Mouse (Mus musculus): ENCODE measurements around the gene Aak1. TPM values are rescaled to one million over a fixed set of nuclear protein-coding genes. Genes with fewer than 3 reads are reported as not detected.
"Not testable (repeated sequence)": the region's sequence is repeated elsewhere in the genome, so short reads cannot be mapped to it uniquely, and the experiment has no call there.

Gene Aak1
- total RNA-seq, 1 experiment from 2014 or later = 14.5 TPM

DNA sequence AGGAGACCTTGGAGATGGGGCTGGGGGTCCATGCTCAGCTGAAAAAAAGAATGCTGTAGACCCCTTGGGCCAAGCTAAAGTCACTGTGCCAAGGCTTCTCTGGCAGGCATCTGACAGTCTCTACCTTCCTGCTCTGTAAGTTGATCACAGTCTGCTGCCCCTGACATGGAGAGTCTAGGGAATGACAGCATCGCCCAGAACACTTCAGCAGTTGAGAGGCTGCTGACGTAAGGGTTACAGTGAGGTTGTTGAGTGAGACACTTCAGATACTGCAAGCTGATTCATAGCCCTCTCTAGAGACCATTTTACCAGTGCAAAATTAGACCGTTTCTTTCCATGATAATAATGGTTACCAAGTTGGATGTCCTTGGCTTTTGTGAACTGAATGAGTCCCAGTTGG, 141.7 kb downstream of the Aak1 start:
- ATAC-seq (replicated peaks; ENCODE audit: insufficient number of reproducible peaks, low FRiP score, low TSS enrichment, poor library complexity, severe bottlenecking) = no peak

GRCm38 (mm10) chr6:86992349-86992748, 143.0 kb downstream of the Aak1 start:
- ATAC-seq (replicated peaks; ENCODE audit: insufficient number of reproducible peaks, low FRiP score, low TSS enrichment, poor library complexity, severe bottlenecking) = no peak

- ATAC-seq (replicated peaks; ENCODE audit: insufficient number of reproducible peaks, low FRiP score, low TSS enrichment, poor library complexity, severe bottlenecking) = no peak
Observed at GRCm38 (mm10) chr6:86994254-86994653, 144.9 kb downstream of the Aak1 start.

DNA sequence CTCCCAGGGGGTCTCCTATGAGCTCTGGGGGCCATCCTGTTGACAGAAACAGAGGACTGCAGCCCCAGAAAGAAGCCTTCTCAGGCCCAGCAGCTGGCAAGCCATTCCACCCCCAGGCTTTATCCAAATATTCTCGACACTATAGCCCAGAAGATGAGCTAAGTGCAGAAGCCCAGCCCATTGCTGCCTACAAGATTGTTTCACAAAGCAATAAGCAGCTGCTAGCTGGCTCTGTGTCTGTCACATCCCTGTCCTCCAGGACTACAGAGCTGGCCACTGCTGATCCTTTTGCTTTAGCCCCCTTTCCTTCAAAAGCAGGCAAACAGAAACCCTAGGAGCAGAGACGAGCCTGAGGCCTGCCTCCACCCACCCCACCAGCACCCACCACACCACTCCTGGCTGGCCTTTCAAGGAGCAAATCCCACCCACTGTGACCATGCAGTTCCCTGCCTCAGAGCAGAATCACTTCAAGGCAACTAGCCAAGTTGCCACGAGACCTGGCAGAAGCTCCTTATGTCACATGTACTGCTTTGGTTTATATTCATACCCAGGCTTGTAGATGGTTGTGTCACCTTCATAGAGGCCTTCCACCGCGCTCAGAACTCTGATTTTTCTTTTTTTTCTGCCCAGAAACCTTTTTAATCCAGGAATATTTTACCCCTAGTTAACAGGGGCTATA, 147.5 kb downstream of the Aak1 start:
- no peak for ATAC-seq (replicated peaks; ENCODE audit: insufficient number of reproducible peaks, low FRiP score, low TSS enrichment, poor library complexity, severe bottlenecking)

DNA sequence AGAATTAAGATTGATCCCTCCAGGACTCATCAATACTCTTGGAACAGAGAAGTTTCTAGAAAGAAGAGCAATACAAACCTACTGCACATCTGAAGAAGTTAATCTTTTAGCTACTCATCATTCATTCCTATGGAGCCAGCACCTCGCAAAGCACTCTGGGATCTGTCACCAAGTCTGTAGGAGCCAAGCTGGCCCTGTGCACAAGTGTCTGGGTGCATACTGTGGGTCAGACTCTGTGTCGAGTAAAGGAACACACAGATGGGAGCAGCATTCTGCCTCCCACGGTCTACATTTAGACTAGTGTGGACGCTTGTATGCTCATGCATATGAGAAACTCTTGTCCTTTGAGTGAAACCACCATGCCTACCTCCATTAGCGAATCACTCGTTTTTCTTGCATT, 148.0 kb downstream of the Aak1 start:
- no peak for ATAC-seq (replicated peaks; ENCODE audit: insufficient number of reproducible peaks, low FRiP score, low TSS enrichment, poor library complexity, severe bottlenecking)

GRCm38 (mm10) chr6:87001995-87002394, 152.7 kb downstream of the Aak1 start:
- no peak for ATAC-seq (replicated peaks; ENCODE audit: insufficient number of reproducible peaks, low FRiP score, low TSS enrichment, poor library complexity, severe bottlenecking)

- ATAC-seq (replicated peaks; ENCODE audit: insufficient number of reproducible peaks, low FRiP score, low TSS enrichment, poor library complexity, severe bottlenecking) = peak; percentile 90
Observed at GRCm38 (mm10) chr6:87002521-87003055, 153.3 kb downstream of the Aak1 start.

GRCm38 (mm10) chr6:87004099-87004498, 154.8 kb downstream of the Aak1 start:
- ATAC-seq (replicated peaks; ENCODE audit: insufficient number of reproducible peaks, low FRiP score, low TSS enrichment, poor library complexity, severe bottlenecking) = no peak

DNA sequence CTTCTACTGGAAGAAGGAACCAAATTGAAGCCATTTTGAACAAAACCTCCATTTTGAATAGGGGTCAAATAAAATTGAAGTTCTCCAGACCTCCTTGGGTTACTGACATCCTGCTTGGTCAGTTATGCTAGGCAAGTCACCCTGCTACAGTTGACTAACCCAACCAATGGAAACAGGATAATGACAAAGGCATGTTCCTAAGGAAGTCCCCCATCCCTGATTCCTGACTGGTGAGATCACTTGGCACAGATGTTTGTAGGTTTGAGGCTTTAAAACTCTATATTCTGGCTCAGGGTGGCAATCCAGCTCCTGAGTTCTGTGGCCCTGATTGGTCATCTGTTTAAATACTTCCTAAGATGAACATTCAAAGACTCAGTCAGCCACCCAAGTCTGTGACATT, 156.3 kb downstream of the Aak1 start:
- ATAC-seq (replicated peaks; ENCODE audit: insufficient number of reproducible peaks, low FRiP score, low TSS enrichment, poor library complexity, severe bottlenecking) = no peak

DNA sequence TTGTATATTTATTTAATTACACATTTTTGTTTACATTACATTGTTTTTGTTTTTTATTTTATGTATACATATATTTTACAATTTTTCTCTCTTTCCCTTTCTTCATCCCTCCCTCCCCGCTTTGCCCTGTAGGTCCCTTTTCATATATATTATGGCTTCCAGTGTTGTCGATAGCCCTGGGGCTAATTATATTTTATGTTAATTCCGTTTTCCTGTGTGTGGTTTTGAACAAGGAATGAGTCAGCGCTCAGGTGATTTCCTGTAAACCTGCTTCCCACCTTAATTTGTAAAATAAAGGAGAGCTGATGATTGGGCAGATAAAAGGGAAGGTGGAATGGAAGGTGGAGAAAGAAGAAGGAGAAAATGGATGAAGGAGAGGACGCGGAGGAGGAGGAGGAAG, 159.6 kb downstream of the Aak1 start, which contains the start of gene Nfu1:
Gene Nfu1, plus strand, starts transcription at position 350 of the 400 bp plus-strand sequence.
- ATAC-seq (replicated peaks; ENCODE audit: insufficient number of reproducible peaks, low FRiP score, low TSS enrichment, poor library complexity, severe bottlenecking) = no peak

DNA sequence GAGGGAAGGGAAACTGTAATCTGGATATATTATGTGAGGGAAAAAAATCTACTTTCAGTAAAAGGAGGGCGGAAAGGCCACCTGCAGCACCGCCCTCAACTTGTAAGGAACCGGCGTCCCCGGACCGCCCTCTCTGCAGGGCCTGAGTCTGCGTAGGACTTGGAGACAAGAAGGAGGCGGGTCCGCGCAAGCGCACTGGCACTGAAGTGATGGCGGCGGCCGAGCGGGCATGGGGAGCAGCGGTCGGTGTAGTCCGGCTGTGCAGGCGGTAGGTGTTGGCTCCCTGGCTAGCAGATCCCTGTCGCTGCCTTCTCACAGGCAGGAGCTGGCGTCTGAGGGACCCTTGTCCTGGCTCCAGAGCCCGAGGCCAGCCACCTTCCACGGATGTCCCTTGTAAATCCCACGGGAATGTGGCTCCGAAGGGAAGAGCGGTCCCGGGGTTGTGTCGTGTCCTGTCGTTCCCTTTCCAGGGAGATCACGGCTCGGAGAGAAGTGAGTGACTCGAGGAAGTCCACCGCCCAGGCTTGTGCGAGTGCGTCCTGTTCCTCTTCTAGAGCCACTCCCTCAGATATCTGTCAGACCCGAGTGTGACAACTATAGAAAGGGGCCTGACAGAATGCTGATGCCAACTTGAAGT, 160.5 kb downstream of the Aak1 start:
- ATAC-seq (replicated peaks; ENCODE audit: insufficient number of reproducible peaks, low FRiP score, low TSS enrichment, poor library complexity, severe bottlenecking) = peak; percentile 92

- ATAC-seq (replicated peaks; ENCODE audit: insufficient number of reproducible peaks, low FRiP score, low TSS enrichment, poor library complexity, severe bottlenecking) = peak; percentile 51
Observed at GRCm38 (mm10) chr6:87016916-87017315, 167.6 kb downstream of the Aak1 start.

DNA sequence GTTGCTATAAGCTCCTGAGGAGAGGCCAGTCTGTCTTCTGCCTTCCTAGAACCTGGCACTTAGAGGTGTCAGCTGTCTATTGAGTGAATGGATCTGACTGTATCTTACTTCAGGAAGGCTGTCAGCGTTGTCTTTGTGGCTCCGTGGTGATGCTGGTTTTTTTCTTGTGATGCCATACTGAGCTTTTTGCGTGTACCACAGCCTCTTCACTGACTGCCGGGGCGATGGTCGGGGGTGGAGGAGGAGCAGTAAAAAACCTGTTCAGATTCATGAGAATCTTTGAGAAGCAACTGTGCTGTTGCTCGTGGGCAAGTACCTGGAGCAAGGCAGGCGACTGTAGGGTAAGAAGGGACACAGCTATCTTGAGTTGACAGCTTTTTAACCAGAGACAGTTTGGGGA, 169.6 kb downstream of the Aak1 start:
- no peak for ATAC-seq (replicated peaks; ENCODE audit: insufficient number of reproducible peaks, low FRiP score, low TSS enrichment, poor library complexity, severe bottlenecking)

GRCm38 (mm10) chr6:87021791-87022190, 172.5 kb downstream of the Aak1 start:
- no peak for ATAC-seq (replicated peaks; ENCODE audit: insufficient number of reproducible peaks, low FRiP score, low TSS enrichment, poor library complexity, severe bottlenecking)

GRCm38 (mm10) chr6:87026980-87027379, 177.7 kb downstream of the Aak1 start:
- ATAC-seq (replicated peaks; ENCODE audit: insufficient number of reproducible peaks, low FRiP score, low TSS enrichment, poor library complexity, severe bottlenecking) = peak; percentile 88

DNA sequence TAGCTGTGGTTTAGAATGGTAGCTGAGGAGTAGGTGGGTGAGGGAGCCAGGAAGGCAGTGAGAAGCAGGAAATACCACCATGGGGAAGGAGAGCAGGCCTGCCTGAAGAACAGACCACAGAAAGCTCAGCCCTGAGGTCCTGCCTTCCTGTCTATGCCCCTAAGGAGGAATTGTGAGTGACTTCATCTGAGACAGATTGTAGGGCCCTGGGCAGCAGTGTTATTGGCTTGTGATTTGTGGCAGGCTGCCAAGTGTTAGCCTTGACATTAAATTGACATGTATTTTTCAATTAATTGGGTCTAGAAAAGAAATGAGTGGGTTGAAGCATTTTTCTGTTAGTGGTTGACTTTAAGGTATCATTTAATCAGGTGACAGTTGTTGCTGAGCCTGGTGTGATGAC, 179.6 kb downstream of the Aak1 start:
- ATAC-seq (replicated peaks; ENCODE audit: insufficient number of reproducible peaks, low FRiP score, low TSS enrichment, poor library complexity, severe bottlenecking) = no peak

DNA sequence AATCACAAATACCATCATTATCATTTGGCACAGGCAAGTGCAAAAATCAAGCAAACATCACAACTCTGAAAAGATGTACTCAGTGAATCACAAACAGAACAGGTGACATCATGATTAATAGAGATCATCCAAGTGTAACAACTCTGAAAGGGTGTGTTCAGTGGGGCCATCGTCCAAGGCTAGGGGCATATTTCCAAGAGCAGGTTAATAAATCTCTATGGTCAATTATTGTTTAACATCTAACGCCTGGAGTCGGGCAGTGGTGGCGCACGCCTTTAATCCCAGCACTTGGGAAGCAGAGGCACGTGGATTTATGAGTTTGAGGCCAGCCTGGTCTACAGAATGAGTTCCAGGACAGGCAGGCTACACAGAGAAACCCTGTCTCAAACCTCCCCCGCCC, 182.0 kb downstream of the Aak1 start:
- not testable (repeated sequence) for ATAC-seq (replicated peaks; ENCODE audit: insufficient number of reproducible peaks, low FRiP score, low TSS enrichment, poor library complexity, severe bottlenecking)

GRCm38 (mm10) chr6:87032401-87032800, 183.1 kb downstream of the Aak1 start:
- ATAC-seq (replicated peaks; ENCODE audit: insufficient number of reproducible peaks, low FRiP score, low TSS enrichment, poor library complexity, severe bottlenecking) = no peak

GRCm38 (mm10) chr6:87034395-87034794, 185.1 kb downstream of the Aak1 start:
- peak; percentile 56 for ATAC-seq (replicated peaks; ENCODE audit: insufficient number of reproducible peaks, low FRiP score, low TSS enrichment, poor library complexity, severe bottlenecking)

All from monocyte, adult 5-6 weeks (primary cell).